Mouse (Mus musculus) pancreas, adult 10 weeks (tissue): ENCODE data around the gene Olfr1265. TPM values are rescaled to one million over a fixed set of nuclear protein-coding genes. Genes with fewer than 3 reads are reported as not detected.

Experiments used
- polyA plus RNA-seq: library from polyadenylated mRNA; stranded (reverse); fragments of 350-450 nt; fragmentation: Illumina TruSeq; extraction: RNeasy Lipid Tissue Mini Kit (QIAGEN cat#74804); gene quantifications from one replicate; pipeline ENCODE4 v1.2.3, GENCODE M21; 2015; ENCODE audit warnings: low read depth, low replicate concordance; ENCODE audit not compliant: insufficient read depth

Olfr1265 gene
- polyA plus RNA-seq: not detected

GRCm38 (mm10) chr2:90035037-90035436, at the start of gene Olfr1265:
TSS of gene Olfr1265 (plus strand) at chr2:90035337.

GRCm38 (mm10) chr2:89990921-89991320, 44.2 kb upstream of the Olfr1265 start, which contains the start of gene Olfr1261:
TSS of gene Olfr1261 (plus strand) at chr2:89991221.

GRCm38 (mm10) chr2:89999845-90000244, 35.3 kb upstream of the Olfr1265 start, which contains the start of gene Olfr1262:
TSS of gene Olfr1262 (plus strand) at chr2:90000145.

GRCm38 (mm10) chr2:90011831-90012230, 23.3 kb upstream of the Olfr1265 start, which contains the start of gene Olfr1263:
TSS of gene Olfr1263 (plus strand) at chr2:90012131.

GRCm38 (mm10) chr2:90025477-90025876, 9.7 kb upstream of the Olfr1265 start, which contains the start of gene Olfr1264:
TSS of gene Olfr1264 (minus strand) at chr2:90025577.

GRCm38 (mm10) chr2:90063494-90063893, 28.4 kb downstream of the Olfr1265 start, which contains the start of gene Olfr140:
TSS of gene Olfr140 (minus strand) at chr2:90063594.

Other genes with a start within 250 kb of the Olfr1265 start
- gene Olfr1254, start 241.7 kb upstream of the Olfr1265 start, polyA plus RNA-seq: not detected
- not detected for gene Olfr1255, start 223.3 kb upstream of the Olfr1265 start, polyA plus RNA-seq
- not detected for gene Olfr1256, start 193.8 kb upstream of the Olfr1265 start, polyA plus RNA-seq
- not detected for gene Olfr48, start 187.1 kb upstream of the Olfr1265 start, polyA plus RNA-seq
- not detected for gene Olfr1257, start 156.9 kb upstream of the Olfr1265 start, polyA plus RNA-seq
- not detected for gene Olfr1258, start 108.0 kb upstream of the Olfr1265 start, polyA plus RNA-seq
- gene Olfr1259, start 86.7 kb upstream of the Olfr1265 start, polyA plus RNA-seq: not detected
- not detected for gene Olfr1260, start 61.0 kb upstream of the Olfr1265 start, polyA plus RNA-seq
- gene Olfr1261, start 44.1 kb upstream of the Olfr1265 start, polyA plus RNA-seq: not detected
- gene Olfr1262, start 35.2 kb upstream of the Olfr1265 start, polyA plus RNA-seq: not detected
- not detected for gene Olfr1263, start 23.2 kb upstream of the Olfr1265 start, polyA plus RNA-seq
- not detected for gene Olfr1264, start 9.8 kb upstream of the Olfr1265 start, polyA plus RNA-seq
- not detected for gene Olfr140, start 28.3 kb downstream of the Olfr1265 start, polyA plus RNA-seq
- gene Olfr1269, start 86.1 kb downstream of the Olfr1265 start, polyA plus RNA-seq: not detected
- not detected for gene Olfr32, start 107.0 kb downstream of the Olfr1265 start, polyA plus RNA-seq
- gene Olfr1270, start 117.8 kb downstream of the Olfr1265 start, polyA plus RNA-seq: not detected
- gene Olfr1506, start 189.2 kb downstream of the Olfr1265 start, polyA plus RNA-seq: not detected
- not detected for gene Olfr142, start 222.3 kb downstream of the Olfr1265 start, polyA plus RNA-seq
- not detected for gene Olfr1271, start 235.7 kb downstream of the Olfr1265 start, polyA plus RNA-seq